Mouse (Mus musculus) embryonic facial prominence, embryonic 12.5 days (tissue): ENCODE data around the gene Miox. TPM values are rescaled to one million over a fixed set of nuclear protein-coding genes. Genes with fewer than 3 reads are reported as not detected.

Experiments
- ATAC-seq: fragments of 200-750 bp; cut with Nextera tagmentation; 2 replicates; pipeline ENCODE4 v1.8.0; 2017; ENCODE audit not compliant: insufficient number of reproducible peaks, insufficient read depth, low FRiP score, low TSS enrichment
- H3K27ac ChIP-seq: fragments of 300-500 bp; sonication (generic); 2 replicates; pipeline ENCODE4 v1.5.1; 2016; ENCODE audit warnings: mild to moderate bottlenecking
- H3K27me3 ChIP-seq: fragments of 300-500 bp; sonication (generic); 2 replicates; pipeline ENCODE4 v1.6.1; 2016; ENCODE audit warnings: mild to moderate bottlenecking, moderate library complexity
- H3K36me3 ChIP-seq: fragments of 300-500 bp; sonication (generic); 2 replicates; pipeline ENCODE4 v1.6.1; 2016; ENCODE audit warnings: mild to moderate bottlenecking
- H3K4me1 ChIP-seq: fragments of 300-500 bp; sonication (generic); 2 replicates; pipeline ENCODE4 v1.6.1; 2016
- H3K4me2 ChIP-seq: fragments of 300-500 bp; sonication (generic); replicated peaks from 2 replicates; pipeline ENCODE4 v1.6.1; 2016; ENCODE audit warnings: mild to moderate bottlenecking, moderate library complexity
- H3K4me3 ChIP-seq: fragments of 300-500 bp; sonication (generic); 2 replicates; pipeline ENCODE4 v1.5.1; 2016; ENCODE audit warnings: mild to moderate bottlenecking
- H3K9ac ChIP-seq: fragments of 300-500 bp; sonication (generic); 2 replicates; pipeline ENCODE4 v1.6.1; 2016; ENCODE audit warnings: mild to moderate bottlenecking, moderate library complexity
- H3K9me3 ChIP-seq: fragments of 300-500 bp; sonication (generic); 2 replicates; pipeline ENCODE4 v1.6.1; 2016; ENCODE audit warnings: mild to moderate bottlenecking, moderate library complexity
- WGBS: fragments of 180-500 bp; shearing (Covaris S2); methylation state at CpG from one replicate; pipeline ENCODE4 v1.1.7; 2016; 5-methylcytosine and 5-hydroxymethylcytosine counted together
- polyA plus RNA-seq: library from polyadenylated mRNA; unstranded; fragments of >200 nt; fragmentation: Nextera tagmentation; extraction: Ambion mirVana; gene quantifications from 2 replicates; pipeline ENCODE4 v1.2.1, GENCODE M21; 2016

The Miox gene
- polyA plus RNA-seq, 1 experiment from 2014 or later, result not detected

- H3K9ac ChIP-seq, result peak overlapping the region; percentile 65
- H3K4me3 ChIP-seq, result peak overlapping the region; percentile 57
- peaks cover 45% of the 10 kb centered on the region for H3K36me3 ChIP-seq
- peaks cover 14% of the 10 kb centered on the region for H3K4me1 ChIP-seq
- H3K27me3 ChIP-seq, result peaks cover 24% of the 10 kb centered on the region
- peak overlapping the region; percentile 81 for H3K27ac ChIP-seq
- no peaks in the 10 kb centered on the region for H3K9me3 ChIP-seq
- 1% methylated on average over 35 of the region's 35 CpGs for WGBS
- ATAC-seq, result peak; percentile 70
- peak overlapping the region; percentile 69 for H3K4me2 ChIP-seq
Measured at GRCm38 (mm10) chr15:89373027-89373761, 39.0 kb downstream of the Miox start.

- peak; percentile 69 for ATAC-seq
- Histone ChIP-seq H3K4me1 (peaks cover 20% of the 10 kb centered on the region), H3K36me3 (peaks cover 39% of the 10 kb centered on the region), H3K4me3 (peak within 1 kb of the TSS; percentile 57), H3K9me3 (no peaks in the 10 kb centered on the region), H3K9ac (peak within 1 kb of the TSS; percentile 65), H3K27me3 (peaks cover 30% of the 10 kb centered on the region), H3K4me2 (peak within 1 kb of the TSS; percentile 69), H3K27ac (peak within 1 kb of the TSS; percentile 81)
- under 1% methylated on average over 42 of the region's 42 CpGs for WGBS
Measured at GRCm38 (mm10) chr15:89373762-89374248, 39.6 kb downstream of the Miox start, which contains the start of gene Sco2. TSS of gene Sco2 (minus strand) at chr15:89373846.

GRCm38 (mm10) chr15:89374340-89374739 lies 40.1 kb downstream of the Miox start:
- Histone ChIP-seq H3K27ac (0 out of 2 replicates have a peak overlapping the region, but pooled peaks have one; percentile 81), H3K4me2 (peak overlapping the region; percentile 69), H3K27me3 (peaks cover 36% of the 10 kb centered on the region), H3K4me1 (peaks cover 26% of the 10 kb centered on the region), H3K4me3 (peak overlapping the region; percentile 57), H3K9ac (peak overlapping the region; percentile 65), H3K9me3 (no peaks in the 10 kb centered on the region), H3K36me3 (peaks cover 34% of the 10 kb centered on the region)
- WGBS, result 47% methylated on average over 9 of the region's 9 CpGs
- ATAC-seq, result no peak

- Histone ChIP-seq H3K4me2 (no peak overlapping the region), H3K9ac (no peak overlapping the region), H3K9me3 (no peaks in the 10 kb centered on the region), H3K27ac (no peak overlapping the region), H3K4me3 (no peak overlapping the region), H3K36me3 (peaks cover 28% of the 10 kb centered on the region), H3K4me1 (peaks cover 26% of the 10 kb centered on the region), H3K27me3 (peaks cover 40% of the 10 kb centered on the region)
- ATAC-seq, result no peak
- 88% methylated on average over 17 of the region's 17 CpGs for WGBS
Measured at GRCm38 (mm10) chr15:89374801-89375534, 40.8 kb downstream of the Miox start.

GRCm38 (mm10) chr15:89376040-89376439 lies 41.8 kb downstream of the Miox start:
- 82% methylated on average over 7 of the region's 7 CpGs for WGBS
- no peaks in the 10 kb centered on the region for H3K9me3 ChIP-seq
- peaks cover 26% of the 10 kb centered on the region for H3K4me1 ChIP-seq
- peaks cover 17% of the 10 kb centered on the region for H3K36me3 ChIP-seq
- no peak overlapping the region for H3K4me2 ChIP-seq
- H3K9ac ChIP-seq, result no peak overlapping the region
- no peak overlapping the region for H3K27ac ChIP-seq
- no peak for ATAC-seq
- H3K4me3 ChIP-seq, result no peak overlapping the region
- H3K27me3 ChIP-seq, result peaks cover 44% of the 10 kb centered on the region

GRCm38 (mm10) chr15:89376957-89377356 lies 42.8 kb downstream of the Miox start, which contains the start of gene Tymp:
TSS of gene Tymp (minus strand) at chr15:89377039.
- no peak for ATAC-seq
- Histone ChIP-seq H3K36me3 (peaks cover 8% of the 10 kb centered on the region; the same call in 1 of the 2 replicates), H3K27me3 (peaks cover 45% of the 10 kb centered on the region), H3K4me3 (no peak within 1 kb of the TSS), H3K4me1 (peaks cover 26% of the 10 kb centered on the region), H3K9me3 (no peaks in the 10 kb centered on the region), H3K9ac (no peak within 1 kb of the TSS), H3K4me2 (peak within 1 kb of the TSS; percentile 0), H3K27ac (no peak within 1 kb of the TSS)
- WGBS, result 13% methylated on average over 16 of the region's 16 CpGs

- H3K9ac ChIP-seq, result no peak overlapping the region
- no peak overlapping the region for H3K4me3 ChIP-seq
Measured at GRCm38 (mm10) chr15:89377362-89377761, 43.2 kb downstream of the Miox start.

GRCm38 (mm10) chr15:89377938-89378828 lies 44.0 kb downstream of the Miox start:
- Histone ChIP-seq H3K27me3 (peaks cover 52% of the 10 kb centered on the region), H3K27ac (no peak overlapping the region)
- WGBS, result 10% methylated on average over 46 of the region's 46 CpGs

More at GRCm38 (mm10) chr15:89377362-89377761, 43.2 kb downstream of the Miox start:
- Histone ChIP-seq H3K27me3 (peaks cover 47% of the 10 kb centered on the region), H3K27ac (no peak overlapping the region), H3K4me1 (peaks cover 23% of the 10 kb centered on the region), H3K4me2 (peak overlapping the region; percentile 0; the same call in 1 of the 2 replicates), H3K9me3 (no peaks in the 10 kb centered on the region), H3K36me3 (0 out of 2 replicates have a peak, but pooled peaks cover 4% of the 10 kb centered on the region)
- ATAC-seq, result no peak
- WGBS, result 5% methylated on average over 18 of the region's 18 CpGs

GRCm38 (mm10) chr15:89378831-89379401 lies 44.7 kb downstream of the Miox start, which contains the start of gene Odf3b:
TSS of gene Odf3b (minus strand) at chr15:89379282.
- peak within 1 kb of the TSS; percentile 16; the same call in 1 of the 2 replicates for H3K9ac ChIP-seq
- ATAC-seq, result no peak
- no peak within 1 kb of the TSS for H3K27ac ChIP-seq
- H3K4me3 ChIP-seq, result peak within 1 kb of the TSS; percentile 30
- WGBS, result under 1% methylated on average over 33 of the region's 33 CpGs
- no peaks in the 10 kb centered on the region for H3K36me3 ChIP-seq
- H3K4me1 ChIP-seq, result peaks cover 16% of the 10 kb centered on the region
- H3K27me3 ChIP-seq, result peaks cover 52% of the 10 kb centered on the region
- H3K9me3 ChIP-seq, result no peaks in the 10 kb centered on the region
- H3K4me2 ChIP-seq, result peak within 1 kb of the TSS; percentile 64

More at GRCm38 (mm10) chr15:89377938-89378828, 44.0 kb downstream of the Miox start:
- 0 out of 2 replicates have a peak overlapping the region, but pooled peaks have one; percentile 16 for H3K9ac ChIP-seq
- peak overlapping the region; percentile 64 for H3K4me2 ChIP-seq
- H3K4me1 ChIP-seq, result peaks cover 16% of the 10 kb centered on the region
- H3K36me3 ChIP-seq, result no peaks in the 10 kb centered on the region
- H3K9me3 ChIP-seq, result no peaks in the 10 kb centered on the region
- no peak for ATAC-seq
- peak overlapping the region; percentile 30 for H3K4me3 ChIP-seq

- Histone ChIP-seq H3K4me2 (peak overlapping the region; percentile 64), H3K4me1 (peaks cover 16% of the 10 kb centered on the region), H3K36me3 (no peaks in the 10 kb centered on the region), H3K9me3 (no peaks in the 10 kb centered on the region), H3K4me3 (peak overlapping the region; percentile 30), H3K9ac (no peak overlapping the region), H3K27me3 (peaks cover 52% of the 10 kb centered on the region), H3K27ac (no peak overlapping the region)
- ATAC-seq, result no peak
- WGBS, result 10% methylated on average over 10 of the region's 10 CpGs
Measured at GRCm38 (mm10) chr15:89379429-89379828, 45.2 kb downstream of the Miox start.
